Mouse (Mus musculus): Measurements from ENCODE around the gene Akap7.

GRCm38 (mm10) chr10:25128455-25128863 is 179.2 kb downstream of the Akap7 start:
- TF ChIP-seq CTCF (IDR thresholded peaks at IDR 0.05; ENCODE audit: extremely low read depth, insufficient read depth, insufficient read length, insufficient replicate concordance) = no peak
- no peak for TF ChIP-seq POLR2A (IDR thresholded peaks at IDR 0.05; ENCODE audit: low read depth, low read length)
